Mouse (Mus musculus) stomach, embryonic 15.5 days (tissue): ENCODE measurements around the gene Impg2. TPM values are rescaled to one million over a fixed set of nuclear protein-coding genes. Genes with fewer than 3 reads are reported as not detected.

Experiments used
- ATAC-seq: fragments of 200-750 bp; cut with Nextera tagmentation; 2 replicates; pipeline ENCODE4 v1.8.0; 2017; ENCODE audit warnings: low read depth, moderate number of reproducible peaks, moderate TSS enrichment; ENCODE audit not compliant: insufficient read depth, low FRiP score
- H3K27ac ChIP-seq: fragments of 300-500 bp; sonication (generic); 2 replicates; pipeline ENCODE4 v1.5.1; 2015; ENCODE audit warnings: mild to moderate bottlenecking, inconsistent platforms
- H3K27me3 ChIP-seq: fragments of 300-500 bp; sonication (generic); replicated peaks from 2 replicates; pipeline ENCODE4 v1.6.1; 2015; ENCODE audit warnings: inconsistent platforms
- H3K36me3 ChIP-seq: fragments of 300-500 bp; sonication (generic); 2 replicates; pipeline ENCODE4 v1.6.1; 2015; ENCODE audit warnings: inconsistent platforms
- H3K4me1 ChIP-seq: fragments of 300-500 bp; sonication (generic); 2 replicates; pipeline ENCODE4 v1.6.1; 2015; ENCODE audit warnings: inconsistent platforms
- H3K4me2 ChIP-seq: fragments of 300-500 bp; sonication (generic); 2 replicates; pipeline ENCODE4 v1.6.1; 2015; ENCODE audit warnings: mild to moderate bottlenecking, inconsistent platforms
- H3K4me3 ChIP-seq: fragments of 300-500 bp; sonication (generic); replicated peaks from 2 replicates; pipeline ENCODE4 v1.5.1; 2015; ENCODE audit warnings: inconsistent platforms
- H3K9ac ChIP-seq: fragments of 300-500 bp; sonication (generic); 2 replicates; pipeline ENCODE4 v1.6.1; 2015; ENCODE audit warnings: inconsistent platforms
- H3K9me3 ChIP-seq: fragments of 300-500 bp; sonication (generic); 2 replicates; pipeline ENCODE4 v1.6.1; 2016; ENCODE audit warnings: inconsistent platforms
- WGBS: fragments of 180-500 bp; shearing (Covaris S2); methylation state at CpG from one replicate; pipeline ENCODE4 v1.1.7; 2015; 5-methylcytosine and 5-hydroxymethylcytosine counted together
- polyA plus RNA-seq: library from polyadenylated mRNA; unstranded; fragments of >200 nt; fragmentation: Nextera tagmentation; extraction: Ambion mirVana; gene quantifications from 2 replicates; pipeline ENCODE4 v1.2.1, GENCODE M21; 2015

Gene Impg2
- polyA plus RNA-seq, 1 experiment from 2014 or later = 0.09 TPM

DNA sequence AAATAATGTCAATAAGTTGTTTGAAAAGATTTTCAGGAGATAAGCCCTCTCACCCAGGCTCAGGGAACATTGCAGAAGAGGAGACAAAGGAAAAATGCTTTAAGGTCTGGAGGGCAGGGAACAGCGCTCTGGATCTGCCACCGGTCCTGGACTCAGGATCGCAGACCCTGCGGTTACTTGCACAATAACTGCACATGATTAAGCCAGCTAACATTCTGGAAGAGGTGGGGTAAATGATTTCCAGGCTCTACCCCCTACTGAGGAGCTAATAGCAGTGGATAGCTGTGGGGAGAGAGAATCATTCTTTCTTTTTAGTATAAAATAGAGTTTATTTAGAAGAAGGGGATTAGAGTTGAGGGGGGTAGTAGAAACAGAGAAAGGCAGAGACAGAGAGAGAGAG, 103.5 kb downstream of the Impg2 start:
- Histone ChIP-seq H3K9me3 (no peaks in the 10 kb centered on the region), H3K4me3 (no peak overlapping the region), H3K36me3 (no peaks in the 10 kb centered on the region), H3K4me2 (no peak overlapping the region), H3K4me1 (no peaks in the 10 kb centered on the region), H3K27me3 (no peaks in the 10 kb centered on the region), H3K27ac (no peak overlapping the region), H3K9ac (no peak overlapping the region)
- ATAC-seq = no peak
- 84% methylated on average over 4 of the region's 4 CpGs for WGBS

DNA sequence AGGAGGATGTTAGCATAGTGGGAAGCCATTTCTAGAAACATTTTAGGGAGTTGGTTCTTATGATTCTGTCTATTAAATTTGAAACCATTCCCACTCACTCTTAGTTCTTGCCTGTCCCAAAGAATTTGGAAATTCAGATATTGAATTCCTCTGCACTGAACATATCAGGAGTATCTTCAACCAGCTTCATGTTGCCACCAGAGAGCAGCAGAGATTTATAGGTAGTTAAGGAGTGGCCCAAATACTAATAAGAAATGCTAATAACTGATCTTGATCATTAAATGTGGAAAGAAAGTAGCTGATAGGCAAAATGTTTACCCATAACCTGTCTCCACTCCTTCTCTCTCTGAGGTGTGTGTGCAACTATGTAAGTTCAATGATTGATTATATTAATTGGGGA, 107.2 kb downstream of the Impg2 start:
- H3K9ac ChIP-seq = no peak overlapping the region
- H3K36me3 ChIP-seq = no peaks in the 10 kb centered on the region
- H3K4me3 ChIP-seq = no peak overlapping the region
- no peaks in the 10 kb centered on the region for H3K4me1 ChIP-seq
- H3K9me3 ChIP-seq = no peaks in the 10 kb centered on the region
- H3K27ac ChIP-seq = no peak overlapping the region
- H3K4me2 ChIP-seq = no peak overlapping the region
- ATAC-seq = no peak
- no peaks in the 10 kb centered on the region for H3K27me3 ChIP-seq

Other genes starting within 250 kb of the Impg2 start
- 622 and 754 TPM in 2 replicates for gene Rpl24, start 238.0 kb upstream of the Impg2 start, polyA plus RNA-seq
- 18.9 and 19.0 TPM in 2 replicates for gene Zbtb11, start 230.4 kb upstream of the Impg2 start, polyA plus RNA-seq
- 222 and 227 TPM in 2 replicates for gene Pcnp, start 174.6 kb upstream of the Impg2 start, polyA plus RNA-seq
- gene Trmt10c, start 166.5 kb upstream of the Impg2 start, polyA plus RNA-seq = 28.0 and 28.1 TPM in 2 replicates
- gene Senp7, start 156.0 kb upstream of the Impg2 start, polyA plus RNA-seq = 28.5 and 29.4 TPM in 2 replicates